Mouse (Mus musculus): ENCODE results near the gene Wbp2.
"Not testable (repeated sequence)": the region's sequence is repeated elsewhere in the genome, so short reads cannot be mapped to it uniquely, and the experiment has no call there.

Wbp2 gene

GRCm38 (mm10) chr11:116108464-116109137 is 21.8 kb upstream of the Wbp2 start:
- DNase-seq = no peak

- DNase-seq = no peak
Observed at GRCm38 (mm10) chr11:116107777-116108285, 21.0 kb upstream of the Wbp2 start.

GRCm38 (mm10) chr11:116106963-116107776 is 20.4 kb upstream of the Wbp2 start:
- DNase-seq = no peak

DNA sequence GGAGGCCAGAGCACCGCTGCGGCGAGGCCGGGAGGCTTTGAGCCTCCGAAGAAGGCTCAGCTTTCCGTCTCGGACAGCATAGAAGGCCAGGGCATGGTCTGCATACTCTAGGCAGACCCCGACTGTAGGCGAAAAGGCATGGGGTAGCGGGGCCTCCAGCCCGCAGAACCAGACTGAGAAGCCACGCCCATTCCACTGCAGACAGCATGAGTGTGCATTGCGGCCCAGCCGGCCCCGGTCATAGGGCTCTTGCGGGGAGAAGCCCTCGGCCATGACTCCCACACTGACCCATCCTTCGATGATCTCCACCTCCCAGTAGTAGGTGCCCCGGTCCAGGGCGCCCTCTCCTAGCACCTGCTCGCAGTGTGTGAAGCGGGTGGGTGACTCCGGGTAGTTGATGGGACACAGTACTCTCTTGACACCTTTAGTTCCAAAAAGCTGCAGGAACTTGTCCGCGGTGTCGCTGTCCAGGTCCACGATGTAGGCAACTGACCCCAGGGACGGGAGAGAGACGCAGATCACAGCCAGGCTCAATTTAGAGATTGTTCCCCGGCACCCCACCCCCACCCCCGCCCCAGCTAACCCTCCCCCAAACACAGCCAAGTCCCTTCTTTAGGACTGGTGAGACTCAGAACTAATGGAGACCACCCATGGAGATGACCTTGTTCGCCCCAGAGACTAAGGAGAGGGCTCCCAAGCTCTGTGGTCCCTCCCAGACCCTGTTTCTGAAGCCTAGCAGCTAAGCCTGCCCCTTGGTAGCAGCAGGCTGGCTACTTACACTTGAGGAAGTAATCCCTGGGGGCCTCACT is 19.6 kb upstream of the Wbp2 start:
- DNase-seq = no peak

GRCm38 (mm10) chr11:116105065-116105464 is 18.3 kb upstream of the Wbp2 start:
- no peak for DNase-seq

- DNase-seq = no peak
Observed at GRCm38 (mm10) chr11:116104006-116104646, 17.3 kb upstream of the Wbp2 start.

- DNase-seq = no peak
Observed at GRCm38 (mm10) chr11:116103572-116103971, 16.8 kb upstream of the Wbp2 start.

GRCm38 (mm10) chr11:116102472-116102871 is 15.7 kb upstream of the Wbp2 start:
- no peak for DNase-seq

GRCm38 (mm10) chr11:116101931-116102381 is 15.2 kb upstream of the Wbp2 start:
- no peak for DNase-seq

GRCm38 (mm10) chr11:116100839-116101238 is 14.0 kb upstream of the Wbp2 start:
- DNase-seq = no peak

DNA sequence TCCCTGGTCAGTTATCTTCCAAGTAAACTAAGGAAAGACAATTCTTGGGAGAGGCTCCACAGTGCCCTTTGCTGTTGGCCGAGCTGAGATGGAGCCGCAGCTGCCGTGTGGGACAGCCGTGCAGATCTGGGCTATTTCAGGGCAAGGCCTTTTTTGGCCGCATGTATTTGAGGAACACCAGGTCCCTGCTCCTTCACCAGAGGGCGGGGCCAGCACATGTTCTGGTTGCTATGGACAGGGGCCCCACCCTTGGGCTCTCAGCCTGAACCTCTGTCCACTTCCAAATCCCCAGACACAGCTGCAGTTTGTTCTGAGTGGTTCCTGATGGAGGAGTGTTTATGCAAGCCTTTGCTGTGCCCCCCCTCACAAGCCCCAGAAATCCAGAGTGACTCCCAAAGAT is 13.6 kb upstream of the Wbp2 start:
- no peak for DNase-seq

DNA sequence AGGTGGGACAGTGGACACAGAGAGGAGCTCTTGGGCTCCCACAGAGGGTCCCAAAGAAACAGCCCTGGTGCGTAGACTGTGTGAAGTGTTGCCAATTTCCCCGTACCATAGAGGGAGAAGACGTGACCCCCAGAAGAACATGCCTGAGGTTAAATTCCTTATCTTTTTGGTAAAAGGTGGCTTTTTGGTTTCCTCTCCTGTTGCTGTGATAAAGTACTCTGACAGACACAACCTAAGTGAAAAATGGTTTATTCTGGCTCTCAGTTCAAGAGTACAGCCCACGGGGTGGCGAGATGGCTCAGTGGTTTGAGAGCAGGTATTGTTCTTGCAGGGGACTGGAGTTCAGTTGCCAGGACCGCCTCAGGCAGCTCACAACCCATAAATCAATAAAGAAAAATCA is 12.7 kb upstream of the Wbp2 start:
- no peak for DNase-seq

DNA sequence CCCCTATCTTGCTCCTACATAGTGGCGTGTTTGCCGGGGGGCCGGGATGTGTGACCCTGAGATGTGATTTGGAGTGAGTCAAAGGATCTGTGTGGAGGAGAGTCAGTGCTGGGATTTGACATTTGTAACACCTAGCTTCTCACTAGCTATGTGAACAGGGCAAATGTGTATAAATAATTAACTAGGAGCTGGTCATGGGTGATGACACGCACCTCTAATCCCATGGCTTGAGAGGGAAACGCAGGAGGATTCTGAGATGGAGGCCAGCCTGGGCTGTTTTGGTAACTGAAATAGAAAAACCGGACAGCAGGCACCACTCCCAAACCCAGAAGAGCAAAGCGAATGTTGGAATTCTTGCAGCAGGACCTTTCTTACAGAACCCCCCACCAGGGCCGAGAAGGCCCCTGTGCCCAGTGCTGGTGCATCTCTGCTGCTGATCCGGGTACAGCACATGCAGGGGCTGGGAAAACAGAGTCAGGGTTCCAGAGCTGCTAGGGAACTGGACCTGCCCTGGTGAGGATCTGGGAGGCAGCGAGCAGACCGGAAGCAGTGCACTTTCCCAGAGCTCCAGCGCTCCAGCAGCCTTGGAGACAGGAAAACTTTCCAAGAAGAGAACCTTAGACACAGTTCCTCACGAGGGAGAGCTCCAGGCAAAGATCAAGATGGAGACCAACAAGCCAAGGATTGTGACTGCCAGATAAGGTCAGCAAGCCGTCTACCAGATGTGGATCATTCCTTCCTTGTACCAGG is 12.1 kb upstream of the Wbp2 start:
- DNase-seq = no peak

DNA sequence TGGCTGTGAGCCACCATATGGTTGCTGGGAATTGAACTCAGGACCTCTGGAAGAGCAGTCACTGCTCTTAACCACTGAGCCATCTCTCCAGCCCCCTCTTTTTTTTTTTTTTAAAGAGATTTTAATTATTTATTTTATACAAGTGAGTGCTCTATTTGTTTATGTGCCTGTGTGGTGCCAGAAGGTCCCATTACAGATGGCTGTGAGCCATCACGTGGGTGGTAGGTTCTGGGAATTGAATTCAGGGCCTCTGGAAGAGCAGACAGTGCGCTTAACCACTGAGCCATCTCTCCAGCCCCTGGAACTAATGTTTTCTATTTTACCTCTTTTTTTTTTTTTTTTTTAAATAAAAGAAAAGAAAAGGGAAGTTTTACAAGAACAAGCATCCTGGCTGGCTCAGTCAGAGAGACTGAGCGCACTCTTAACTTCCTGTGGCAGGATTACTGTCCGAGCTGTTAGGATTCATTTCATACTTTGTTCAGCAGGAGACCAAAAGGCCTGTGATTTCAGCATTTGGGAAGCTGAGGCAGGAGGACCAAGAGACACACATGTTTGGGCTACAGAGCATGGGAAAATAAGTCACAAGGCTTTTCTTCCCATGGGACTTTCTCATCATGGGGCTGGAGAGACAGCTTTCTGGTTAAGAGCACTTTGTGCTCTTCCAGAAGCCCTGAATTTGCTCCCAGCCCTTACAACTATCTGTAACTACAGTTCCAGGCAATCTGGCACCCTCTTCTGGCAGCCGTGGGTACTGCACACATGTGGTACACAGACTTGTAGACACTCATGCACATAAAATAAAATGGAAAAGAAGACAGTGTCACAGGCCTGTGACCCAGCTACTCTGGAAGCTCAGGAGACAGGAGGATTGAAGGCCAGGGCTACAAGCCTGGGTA is 9.7 kb upstream of the Wbp2 start:
- no peak for DNase-seq

GRCm38 (mm10) chr11:116095573-116095972 is 8.8 kb upstream of the Wbp2 start:
- no peak for DNase-seq

- DNase-seq = no peak
Observed at GRCm38 (mm10) chr11:116093771-116094565, 7.2 kb upstream of the Wbp2 start.

- DNase-seq = not testable (repeated sequence)
Observed at GRCm38 (mm10) chr11:116092959-116093358, 6.2 kb upstream of the Wbp2 start.

DNA sequence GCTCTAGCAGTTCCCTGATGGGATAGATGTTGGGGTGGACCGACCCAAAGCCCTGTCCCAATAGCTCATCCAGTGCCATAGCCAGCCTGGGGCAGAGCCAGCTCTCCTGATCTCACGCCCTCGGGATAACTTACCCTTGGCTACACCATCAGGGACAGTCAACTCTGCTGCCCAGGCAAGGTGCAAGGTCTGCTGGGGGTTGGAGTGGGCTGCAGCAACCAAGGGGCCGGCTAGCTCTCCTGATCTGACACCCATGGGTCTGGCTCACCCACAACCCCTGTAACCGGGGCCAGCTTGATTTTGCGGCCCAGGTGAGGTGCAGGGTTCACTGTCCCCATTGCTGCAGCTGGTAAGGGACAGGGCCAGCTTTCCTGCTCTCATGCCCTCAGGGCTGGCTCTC is 4.8 kb upstream of the Wbp2 start:
- no peak for DNase-seq

DNA sequence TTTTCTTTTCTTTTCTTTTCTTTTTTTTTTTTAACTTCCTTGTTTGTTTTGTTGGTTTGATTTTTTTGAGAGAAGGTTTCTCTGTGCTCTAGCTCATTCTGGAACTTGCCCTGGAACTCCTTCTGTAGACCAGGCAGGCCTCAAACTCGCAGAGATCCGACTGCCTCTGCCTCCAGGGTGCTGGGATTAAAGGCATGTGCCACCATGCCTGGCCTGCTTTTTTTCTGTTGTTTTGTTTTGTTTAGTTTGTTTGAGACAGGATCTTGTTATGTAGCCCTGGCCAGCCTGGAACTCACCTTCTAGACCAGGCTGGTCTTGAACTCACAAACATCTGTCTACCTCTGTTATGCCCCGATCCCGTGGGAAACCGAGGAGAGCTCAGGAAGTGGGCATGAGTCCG is 2.8 kb upstream of the Wbp2 start:
- no peak for DNase-seq

Measured in thymus, postnatal 25 days (tissue).